Mouse (Mus musculus) forebrain, embryonic 12.5 days (tissue): Measurements from ENCODE around the gene Ppard. TPM values are rescaled to one million over a fixed set of nuclear protein-coding genes. Genes with fewer than 3 reads are reported as not detected.
A peak's percentile ranks its signal among the peaks of the same experiment; 100 is the strongest.

Experiments
- ATAC-seq: fragments of 200-750 bp; cut with Nextera tagmentation; 2 replicates; pipeline ENCODE4 v1.8.0; 2017; ENCODE audit warnings: moderate TSS enrichment; ENCODE audit not compliant: low FRiP score
- H3K27ac ChIP-seq: fragments of 300-500 bp; sonication (generic); 2 replicates; pipeline ENCODE4 v1.5.1; 2016; ENCODE audit warnings: mild to moderate bottlenecking
- H3K27me3 ChIP-seq: fragments of 300-500 bp; sonication (generic); 2 replicates; pipeline ENCODE4 v1.6.1; 2016; ENCODE audit warnings: mild to moderate bottlenecking
- H3K36me3 ChIP-seq: fragments of 300-500 bp; sonication (generic); replicated peaks from 2 replicates; pipeline ENCODE4 v1.6.1; 2016; ENCODE audit warnings: mild to moderate bottlenecking
- H3K4me1 ChIP-seq: fragments of 300-500 bp; sonication (generic); 2 replicates; pipeline ENCODE4 v1.6.1; 2016
- H3K4me2 ChIP-seq: fragments of 300-500 bp; sonication (generic); 2 replicates; pipeline ENCODE4 v1.6.1; 2016; ENCODE audit warnings: mild to moderate bottlenecking, moderate library complexity
- H3K4me3 ChIP-seq: fragments of 300-500 bp; sonication (generic); replicated peaks from 2 replicates; pipeline ENCODE4 v1.5.1; 2016; ENCODE audit warnings: mild to moderate bottlenecking
- H3K9ac ChIP-seq: fragments of 300-500 bp; sonication (generic); 2 replicates; pipeline ENCODE4 v1.6.1; 2016; ENCODE audit warnings: mild to moderate bottlenecking
- H3K9me3 ChIP-seq: fragments of 300-500 bp; sonication (generic); 2 replicates; pipeline ENCODE4 v1.6.1; 2016
- WGBS: fragments of 180-500 bp; shearing (Covaris S2); methylation state at CpG from one replicate; pipeline ENCODE4 v1.1.7; 2016; 5-methylcytosine and 5-hydroxymethylcytosine counted together
- polyA plus RNA-seq: library from polyadenylated mRNA; unstranded; fragments of >200 nt; fragmentation: Nextera tagmentation; extraction: Ambion mirVana; gene quantifications from 2 replicates; pipeline ENCODE4 v1.2.1, GENCODE M21; 2016

Ppard gene
- polyA plus RNA-seq, 1 experiment from 2014 or later, result 1.6 TPM

DNA sequence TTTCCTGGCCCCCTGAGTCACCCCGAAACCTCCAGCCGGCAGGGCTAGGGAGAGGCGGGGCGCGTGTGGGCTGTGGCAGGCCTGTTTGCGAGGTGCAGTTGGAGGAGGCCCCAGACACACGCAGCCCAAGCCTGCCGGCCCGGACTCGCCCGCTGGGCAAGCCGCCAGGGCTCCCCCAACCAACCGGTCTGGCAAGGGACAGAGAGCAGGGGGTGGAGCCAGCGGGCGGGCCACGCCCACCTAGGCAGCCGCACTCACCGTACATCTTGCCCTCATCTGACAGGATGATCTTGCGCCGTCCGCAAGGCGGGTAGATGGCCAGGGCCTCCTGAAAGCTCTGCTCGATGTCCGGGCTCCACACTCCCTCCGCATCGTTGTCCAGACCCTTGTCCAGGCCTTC, 108.6 kb downstream of the Ppard start:
- 5% methylated on average over 26 of the region's 26 CpGs for WGBS
- Histone ChIP-seq H3K9ac (peak overlapping the region; percentile 54), H3K4me1 (peaks cover 28% of the 10 kb centered on the region), H3K36me3 (peaks cover 10% of the 10 kb centered on the region), H3K4me2 (peak overlapping the region; percentile 55), H3K4me3 (peak overlapping the region; percentile 28), H3K27me3 (0 out of 2 replicates have a peak, but pooled peaks cover 14% of the 10 kb centered on the region), H3K9me3 (no peaks in the 10 kb centered on the region), H3K27ac (peak overlapping the region; percentile 51; the same call in 1 of the 2 replicates)
- peak; percentile 84 for ATAC-seq

DNA sequence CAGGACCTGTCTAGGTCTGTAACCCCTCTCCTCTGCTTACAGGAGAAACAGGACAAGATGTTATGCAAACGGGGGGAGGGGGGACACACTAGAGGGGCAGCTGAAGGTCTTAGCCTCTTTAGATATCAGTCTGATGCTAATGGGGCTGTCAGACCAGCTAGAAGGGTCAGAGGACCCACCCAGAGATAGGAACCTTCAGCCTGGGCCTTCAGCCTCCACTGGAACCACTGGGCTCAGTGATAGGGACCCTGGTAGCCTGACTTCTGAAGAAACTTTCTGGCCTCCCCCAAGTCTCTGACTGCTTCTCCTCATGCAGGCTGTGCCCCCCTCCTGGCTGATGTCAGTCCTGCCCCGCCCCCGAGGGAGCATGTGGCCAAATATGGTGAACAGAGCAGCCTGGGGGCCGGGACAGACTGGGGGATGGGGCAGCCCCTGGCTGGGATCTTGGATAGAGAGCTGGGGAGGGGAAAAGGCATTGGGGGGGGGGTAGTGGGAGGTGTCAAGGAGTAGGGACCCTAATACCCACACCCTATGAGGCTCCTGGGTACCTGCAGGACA, 111.6 kb downstream of the Ppard start:
- H3K36me3 ChIP-seq, result peaks cover 7% of the 10 kb centered on the region; the same call in 1 of the 2 replicates
- H3K4me3 ChIP-seq, result no peak overlapping the region
- H3K9ac ChIP-seq, result peak overlapping the region; percentile 21; the same call in 1 of the 2 replicates
- no peak overlapping the region; the same call in 1 of the 2 replicates for H3K4me2 ChIP-seq
- H3K4me1 ChIP-seq, result peaks cover 45% of the 10 kb centered on the region
- ATAC-seq, result no peak
- no peak overlapping the region for H3K27ac ChIP-seq
- H3K9me3 ChIP-seq, result no peaks in the 10 kb centered on the region
- H3K27me3 ChIP-seq, result 0 out of 2 replicates have a peak, but pooled peaks cover 20% of the 10 kb centered on the region
- 41% methylated on average over 4 of the region's 4 CpGs for WGBS

DNA sequence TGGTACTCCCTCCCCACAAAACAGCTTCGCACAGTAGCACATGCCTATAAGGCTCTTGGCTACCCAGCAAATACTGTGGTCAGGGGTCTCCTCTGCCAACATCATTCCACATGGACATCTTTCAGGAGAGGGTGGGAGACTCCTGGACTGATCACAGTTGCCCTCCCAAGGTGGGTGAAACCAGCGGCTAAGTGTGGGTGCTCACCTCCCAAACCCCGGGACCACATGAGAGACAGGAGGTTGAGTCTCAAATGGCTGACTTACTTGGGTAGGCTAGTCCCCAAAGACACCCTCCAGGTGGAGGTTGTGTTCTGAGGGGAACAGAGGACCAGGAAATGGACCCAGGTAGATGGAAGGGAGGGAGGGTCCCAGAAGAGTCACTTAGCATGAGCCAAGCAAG, 112.2 kb downstream of the Ppard start:
- WGBS, result 64% methylated on average over 3 of the region's 3 CpGs
- no peak overlapping the region for H3K4me2 ChIP-seq
- no peaks in the 10 kb centered on the region for H3K9me3 ChIP-seq
- no peak overlapping the region for H3K9ac ChIP-seq
- H3K36me3 ChIP-seq, result peaks cover 5% of the 10 kb centered on the region; the same call in 1 of the 2 replicates
- peaks cover 50% of the 10 kb centered on the region for H3K4me1 ChIP-seq
- no peak overlapping the region for H3K27ac ChIP-seq
- H3K4me3 ChIP-seq, result no peak overlapping the region
- H3K27me3 ChIP-seq, result 0 out of 2 replicates have a peak, but pooled peaks cover 20% of the 10 kb centered on the region
- no peak for ATAC-seq

DNA sequence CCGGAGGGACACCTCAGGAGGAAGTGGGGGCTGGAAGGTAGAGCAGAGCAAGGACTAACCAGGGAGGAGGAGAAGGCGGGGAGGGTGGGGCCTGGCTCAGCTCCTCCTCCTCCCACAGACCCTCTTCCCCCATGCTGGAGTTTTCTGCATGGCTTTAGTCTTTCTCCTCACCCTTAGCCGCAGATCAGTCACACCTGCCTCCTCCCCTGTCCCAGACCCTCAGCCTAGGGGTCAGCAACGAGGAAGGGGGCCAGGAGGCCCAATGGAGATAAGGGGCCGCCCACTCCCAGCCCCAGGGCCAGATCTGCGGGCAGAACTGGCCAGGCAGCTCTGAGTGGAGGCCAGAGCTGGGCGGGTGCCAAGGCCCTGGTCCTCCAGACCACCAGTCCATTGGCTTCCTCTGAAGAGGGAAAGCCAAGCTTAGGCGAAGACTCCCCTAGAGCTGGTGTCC, 112.8 kb downstream of the Ppard start:
- no peaks in the 10 kb centered on the region for H3K9me3 ChIP-seq
- H3K4me2 ChIP-seq, result no peak overlapping the region
- no peaks in the 10 kb centered on the region for H3K36me3 ChIP-seq
- 15% methylated on average over 8 of the region's 8 CpGs for WGBS
- no peak overlapping the region for H3K27ac ChIP-seq
- H3K27me3 ChIP-seq, result 0 out of 2 replicates have a peak, but pooled peaks cover 20% of the 10 kb centered on the region
- H3K9ac ChIP-seq, result peak overlapping the region; percentile 33; the same call in 1 of the 2 replicates
- H3K4me1 ChIP-seq, result peaks cover 53% of the 10 kb centered on the region
- no peak for ATAC-seq
- no peak overlapping the region; the same call in 1 of the 2 replicates for H3K4me3 ChIP-seq

DNA sequence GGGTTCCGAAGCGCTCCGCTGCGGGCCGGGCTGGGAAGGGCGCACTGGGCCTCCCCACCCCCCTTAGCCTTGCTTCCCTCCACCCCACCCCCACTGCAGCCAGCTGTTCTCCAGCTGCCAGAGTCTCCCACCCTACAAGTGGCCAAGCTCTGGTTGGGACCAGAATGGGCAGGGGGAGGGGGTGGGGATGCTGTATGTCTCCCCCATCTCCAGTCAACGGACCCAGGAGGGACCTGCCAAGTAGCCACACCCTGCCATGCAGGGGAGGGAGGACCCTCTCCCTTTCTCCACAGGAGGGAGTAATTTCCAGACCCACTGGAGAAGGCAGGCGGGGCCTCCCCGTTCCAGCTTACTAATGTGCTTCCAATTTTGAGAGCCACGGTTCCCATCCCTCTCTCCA, 113.4 kb downstream of the Ppard start:
- ATAC-seq, result no peak
- H3K4me1 ChIP-seq, result peaks cover 52% of the 10 kb centered on the region
- H3K9ac ChIP-seq, result peak overlapping the region; percentile 33; the same call in 1 of the 2 replicates
- peaks cover 23% of the 10 kb centered on the region; the same call in 1 of the 2 replicates for H3K27me3 ChIP-seq
- H3K4me2 ChIP-seq, result no peak overlapping the region
- H3K27ac ChIP-seq, result no peak overlapping the region
- 11% methylated on average over 10 of the region's 10 CpGs for WGBS
- H3K36me3 ChIP-seq, result no peaks in the 10 kb centered on the region
- no peak overlapping the region for H3K4me3 ChIP-seq
- H3K9me3 ChIP-seq, result no peaks in the 10 kb centered on the region

DNA sequence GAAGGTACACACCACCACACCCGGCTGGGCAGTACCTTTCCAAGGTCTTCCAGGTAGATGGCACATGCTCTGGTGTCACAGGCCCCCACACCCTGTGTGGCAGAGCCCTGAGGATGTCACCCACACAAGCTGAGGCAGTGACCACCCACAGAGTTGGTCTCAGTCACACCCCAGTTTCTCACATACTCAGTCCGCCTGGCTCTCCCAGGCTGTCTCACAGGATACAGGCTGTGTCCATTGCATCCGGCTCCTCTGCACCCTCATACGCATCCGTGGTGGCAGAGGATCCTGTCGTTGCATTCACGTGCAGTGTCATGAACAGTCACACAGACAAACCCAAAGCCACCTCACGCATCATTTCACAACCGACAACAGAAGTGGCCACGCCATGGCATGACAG, 114.8 kb downstream of the Ppard start:
- Histone ChIP-seq H3K36me3 (no peaks in the 10 kb centered on the region), H3K4me3 (no peak overlapping the region), H3K27ac (no peak overlapping the region), H3K9me3 (no peaks in the 10 kb centered on the region), H3K4me1 (peaks cover 53% of the 10 kb centered on the region), H3K27me3 (peaks cover 38% of the 10 kb centered on the region), H3K9ac (no peak overlapping the region), H3K4me2 (no peak overlapping the region)
- ATAC-seq, result no peak
- WGBS, result 87% methylated on average over 10 of the region's 10 CpGs

GRCm38 (mm10) chr17:28348211-28348610, 115.7 kb downstream of the Ppard start:
- peaks cover 53% of the 10 kb centered on the region for H3K4me1 ChIP-seq
- 52% methylated on average over 6 of the region's 6 CpGs for WGBS
- peaks cover 47% of the 10 kb centered on the region for H3K27me3 ChIP-seq
- no peaks in the 10 kb centered on the region for H3K36me3 ChIP-seq
- H3K4me2 ChIP-seq, result peak overlapping the region; percentile 88; the same call in 1 of the 2 replicates
- H3K9ac ChIP-seq, result peak overlapping the region; percentile 81; the same call in 1 of the 2 replicates
- no peaks in the 10 kb centered on the region for H3K9me3 ChIP-seq
- H3K4me3 ChIP-seq, result 0 out of 2 replicates have a peak overlapping the region, but pooled peaks have one; percentile 76
- no peak for ATAC-seq
- H3K27ac ChIP-seq, result no peak overlapping the region

GRCm38 (mm10) chr17:28349264-28349880, 116.9 kb downstream of the Ppard start:
- 0 out of 2 replicates have a peak overlapping the region, but pooled peaks have one; percentile 82 for H3K27ac ChIP-seq
- H3K36me3 ChIP-seq, result no peaks in the 10 kb centered on the region
- no peak for ATAC-seq
- H3K9ac ChIP-seq, result peak overlapping the region; percentile 81
- WGBS, result 11% methylated on average over 13 of the region's 13 CpGs
- H3K4me3 ChIP-seq, result peak overlapping the region; percentile 76
- H3K9me3 ChIP-seq, result no peaks in the 10 kb centered on the region
- H3K27me3 ChIP-seq, result peaks cover 49% of the 10 kb centered on the region
- H3K4me1 ChIP-seq, result peaks cover 50% of the 10 kb centered on the region
- H3K4me2 ChIP-seq, result peak overlapping the region; percentile 88

DNA sequence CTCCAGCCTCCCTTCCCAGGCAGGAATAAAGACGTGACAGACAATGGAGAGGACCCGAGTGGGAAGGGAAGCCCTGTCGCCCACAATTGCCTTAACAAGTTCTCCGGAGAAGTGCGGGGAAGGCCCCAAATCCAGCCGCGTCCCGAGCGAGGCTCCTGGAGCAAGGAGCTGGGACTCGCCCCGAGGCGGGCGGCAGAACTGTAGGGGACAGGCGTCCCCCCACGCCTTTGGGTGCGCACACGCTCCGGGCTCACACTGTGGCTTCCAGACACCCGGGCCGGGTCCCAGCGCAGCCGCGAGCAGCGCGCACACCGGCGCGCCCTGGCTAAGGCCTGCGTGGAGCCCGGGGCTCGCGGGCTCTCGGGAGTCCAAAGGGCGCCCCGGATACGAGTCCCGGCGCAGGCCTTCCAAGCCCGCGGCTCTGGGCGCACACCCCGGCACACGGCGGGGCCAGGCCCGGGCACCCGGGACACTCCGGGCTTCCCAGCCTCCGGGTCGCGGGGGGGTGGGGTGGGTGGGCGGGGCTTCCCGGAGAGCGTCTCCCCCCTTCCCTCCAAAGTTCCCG, 117.5 kb downstream of the Ppard start:
- Histone ChIP-seq H3K9me3 (no peaks in the 10 kb centered on the region), H3K27ac (peak overlapping the region; percentile 82), H3K9ac (peak overlapping the region; percentile 81), H3K36me3 (no peaks in the 10 kb centered on the region), H3K27me3 (peaks cover 46% of the 10 kb centered on the region), H3K4me2 (peak overlapping the region; percentile 88), H3K4me3 (peak overlapping the region; percentile 76), H3K4me1 (peaks cover 49% of the 10 kb centered on the region)
- ATAC-seq, result peak; percentile 33
- under 1% methylated on average over 48 of the region's 54 CpGs for WGBS

GRCm38 (mm10) chr17:28350466-28351352, 118.2 kb downstream of the Ppard start, which contains the start of gene Tead3:
Gene Tead3 (minus strand): TSS chr17:28350817.
- Histone ChIP-seq H3K27ac (peak within 1 kb of the TSS; percentile 82), H3K4me1 (peaks cover 42% of the 10 kb centered on the region), H3K9ac (peak within 1 kb of the TSS; percentile 81), H3K9me3 (no peaks in the 10 kb centered on the region), H3K4me2 (peak within 1 kb of the TSS; percentile 88), H3K27me3 (peaks cover 41% of the 10 kb centered on the region), H3K36me3 (no peaks in the 10 kb centered on the region), H3K4me3 (peak within 1 kb of the TSS; percentile 76)
- under 1% methylated on average over 63 of the region's 73 CpGs for WGBS
- ATAC-seq, result peak; percentile 88
